Mouse (Mus musculus) frontal cortex, postnatal 10 days (tissue): ENCODE measurements at regions not wholly inside any gene's neighbourhood (a gene's known extent, or its start where the extent isn't known, plus 50 kb on each side); places are given as distances from the start of the nearest gene placed in this dataset.
A peak's percentile ranks its signal among the peaks of the same experiment; 100 is the strongest.

Source experiments
- DNase-seq, 2 experiments: peaks; one replicate each; pipeline ENCODE4 v3.0.0; 2022; ENCODE audit warnings: low spot score in 2 of 2, mixed read lengths in 1 of 2

DNA sequence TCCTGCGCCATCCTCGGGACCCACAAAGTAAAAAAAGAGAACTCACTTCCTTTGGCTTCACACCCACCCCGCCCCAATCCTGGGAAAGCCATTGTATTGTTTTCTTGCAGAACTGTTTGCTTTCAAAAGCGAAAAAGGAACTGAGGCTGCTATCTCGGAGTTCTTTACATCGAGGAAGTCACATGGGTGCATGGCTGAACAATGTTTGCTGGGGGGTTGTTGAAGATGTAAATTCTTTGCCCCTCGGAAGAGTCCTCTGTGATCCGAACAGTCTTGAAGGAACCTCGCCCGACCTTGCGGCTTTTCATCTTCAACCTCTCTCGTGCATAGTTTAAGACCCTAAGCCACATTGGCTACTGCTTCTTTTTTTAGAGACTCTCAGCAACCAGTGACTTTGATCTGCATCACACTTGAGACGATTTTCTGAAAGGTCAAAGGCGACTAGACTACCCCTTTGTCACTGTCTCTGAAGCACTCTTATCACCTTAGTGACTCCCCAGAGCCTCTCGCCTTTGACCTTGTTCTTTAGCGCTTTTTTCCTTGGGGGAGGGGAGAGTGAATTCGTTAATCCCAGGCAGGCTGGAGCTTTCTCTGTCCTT lies 197.9 kb downstream of the Dusp6 start:
- DNase-seq: peak; percentile 22 to 40

DNA sequence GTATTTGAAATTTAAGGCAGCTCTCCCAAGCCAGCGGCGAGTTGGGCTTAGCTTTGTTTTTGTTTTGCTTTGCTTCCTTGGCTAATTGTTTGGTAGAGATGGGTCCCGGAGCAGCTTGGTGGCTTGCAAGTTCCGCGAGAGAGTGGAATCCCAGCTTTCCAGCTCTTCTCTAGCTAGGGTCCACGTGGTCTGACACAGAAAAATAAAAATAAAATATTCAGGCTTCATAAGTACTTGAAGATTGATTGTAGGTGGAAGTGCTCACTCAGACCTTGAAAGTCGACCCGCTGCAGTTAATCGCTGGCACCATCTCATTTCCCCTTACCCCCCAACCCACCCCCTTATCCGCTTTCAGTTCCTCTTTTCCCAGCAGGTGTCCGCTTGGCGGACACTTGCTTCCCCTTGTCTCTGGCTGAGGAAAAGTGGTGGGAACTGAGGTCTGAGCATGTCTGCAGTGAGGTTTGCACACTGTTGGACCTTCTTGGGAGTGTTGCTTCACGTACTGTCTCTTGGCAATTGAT lies 198.5 kb downstream of the Dusp6 start:
- peak in 1 of 2 experiments; percentile 27 for DNase-seq

DNA sequence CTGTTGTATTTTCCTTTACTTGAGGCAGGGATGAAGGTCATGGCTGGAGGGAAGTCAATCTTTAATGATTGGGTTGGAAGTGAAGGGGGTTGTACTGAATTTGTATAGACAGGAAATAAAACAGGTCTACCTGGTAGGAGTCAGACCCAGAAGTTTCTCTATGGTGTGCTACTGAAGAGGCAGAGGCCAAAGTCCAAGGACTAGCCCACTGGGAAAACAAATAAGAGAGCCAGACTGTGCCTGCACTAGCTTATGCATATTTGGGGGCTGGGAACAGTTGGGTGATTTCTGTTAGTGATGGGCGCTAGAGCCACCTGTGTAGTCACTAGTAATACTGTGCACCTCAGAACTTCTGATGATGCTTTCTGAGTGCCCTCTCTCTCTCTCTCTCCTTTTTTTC lies 203.7 kb downstream of the Dusp6 start:
- no peak for DNase-seq

DNA sequence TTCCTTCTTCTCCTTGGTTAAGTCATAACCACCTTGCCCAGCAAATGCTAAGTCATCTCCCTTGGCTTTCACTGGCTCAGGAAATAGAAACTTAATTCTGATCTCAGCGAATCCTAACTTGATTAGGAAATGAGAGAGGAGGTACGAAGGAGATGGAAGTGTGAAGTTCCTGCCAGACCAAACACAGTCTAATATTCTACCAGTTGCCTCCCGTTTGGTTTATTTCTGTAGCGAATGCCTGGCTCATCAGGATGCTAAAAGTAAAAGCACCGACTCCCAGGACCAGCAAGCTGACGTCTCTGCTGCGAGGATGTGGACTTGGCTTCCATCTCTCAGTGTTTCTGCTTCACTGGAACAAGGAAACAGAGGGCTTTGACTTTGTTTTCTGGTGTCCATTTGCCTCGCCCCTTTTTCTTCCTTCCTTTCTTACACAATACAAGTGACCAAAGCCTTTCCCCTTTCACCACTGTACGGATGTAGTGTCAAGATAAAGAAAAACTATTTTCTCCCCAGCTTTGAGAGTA lies 204.3 kb downstream of the Dusp6 start:
- no peak for DNase-seq

DNA sequence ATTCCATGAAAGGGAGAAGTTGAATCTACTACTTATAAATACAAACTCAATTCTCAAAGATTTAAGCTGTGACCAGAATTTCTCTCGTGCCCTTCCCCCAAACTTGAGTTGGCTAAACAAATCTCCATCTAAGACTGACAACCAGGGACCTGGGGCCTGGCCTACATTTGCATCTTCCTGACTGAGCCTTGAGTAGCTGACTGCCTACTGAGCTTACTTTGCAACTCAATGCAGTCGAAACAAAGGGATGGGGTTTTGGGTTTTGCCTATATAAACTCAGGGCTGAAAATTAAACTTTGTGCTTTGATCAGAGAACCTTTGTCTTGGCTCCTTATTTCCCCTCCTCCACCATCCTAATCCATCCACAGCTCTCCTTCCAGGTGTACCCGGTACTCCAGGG lies 205.9 kb downstream of the Dusp6 start:
- DNase-seq: no peak

DNA sequence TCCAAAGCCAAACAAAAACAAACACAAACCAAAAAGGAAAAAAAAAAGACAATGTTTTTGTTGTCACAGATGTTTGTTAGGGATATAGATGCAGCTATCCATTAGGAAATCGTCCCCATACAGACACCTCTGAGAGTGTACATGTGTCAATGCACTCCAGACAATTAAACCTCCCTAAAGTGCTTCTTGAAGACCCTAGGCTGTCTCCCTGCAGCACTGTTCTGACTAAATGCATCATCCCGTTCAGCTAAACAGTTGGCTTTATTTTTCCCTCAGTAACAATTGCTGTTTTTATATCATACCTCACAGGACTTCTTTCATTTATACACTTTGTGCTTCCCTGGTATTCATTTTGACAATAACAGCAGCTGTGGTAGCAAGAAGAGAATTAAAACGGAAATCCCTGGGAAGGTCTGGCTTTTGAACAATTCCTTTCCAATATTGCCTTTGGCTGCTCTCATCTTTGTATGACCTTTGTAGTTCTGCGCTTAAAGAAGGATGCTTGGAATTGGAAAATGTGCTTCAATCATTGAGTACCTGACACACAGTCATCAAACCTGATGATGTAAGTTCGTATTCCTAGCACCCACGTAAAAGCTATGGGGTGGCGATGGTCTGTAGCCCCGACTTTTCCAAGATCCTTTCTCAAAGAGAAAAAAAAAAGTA lies 208.9 kb downstream of the Dusp6 start:
- DNase-seq: no peak

DNA sequence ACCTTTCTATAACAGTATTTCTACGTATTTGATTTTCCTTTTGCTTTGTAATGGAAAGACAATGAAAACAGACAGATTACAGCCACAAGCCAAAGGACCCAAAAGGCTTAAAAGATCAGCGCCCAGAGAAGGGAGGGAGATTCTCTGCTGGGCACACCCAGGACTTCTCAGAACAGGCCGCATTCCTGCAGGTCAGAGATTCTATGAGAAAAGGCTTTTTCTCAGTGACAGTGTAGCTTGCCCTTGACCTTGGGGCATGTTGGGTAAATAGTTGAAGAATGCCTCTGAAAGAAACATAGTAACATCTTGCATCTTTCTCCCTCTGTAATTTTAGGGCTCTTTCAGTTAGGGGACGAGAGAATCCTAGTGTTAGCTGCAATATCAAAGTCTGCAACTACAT lies 209.8 kb downstream of the Dusp6 start:
- no peak for DNase-seq

DNA sequence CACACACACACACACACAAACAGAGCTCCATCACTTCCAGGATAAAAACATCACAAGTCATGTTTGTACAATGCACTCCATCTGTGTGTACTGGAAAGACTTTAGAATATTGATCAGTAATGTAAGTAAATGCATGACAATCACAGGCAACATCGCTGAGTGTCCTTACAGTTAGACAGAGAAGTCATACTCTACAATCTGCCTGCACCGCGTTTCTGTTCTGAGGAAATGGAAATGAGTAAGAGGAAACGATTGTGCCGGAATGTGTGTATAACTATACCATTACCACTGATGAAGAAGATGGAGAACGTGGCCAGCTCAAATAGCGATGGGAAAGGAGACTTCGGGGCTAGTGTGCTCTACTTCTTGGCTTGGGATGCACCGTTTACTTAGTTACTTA lies 210.7 kb downstream of the Dusp6 start:
- no peak for DNase-seq

DNA sequence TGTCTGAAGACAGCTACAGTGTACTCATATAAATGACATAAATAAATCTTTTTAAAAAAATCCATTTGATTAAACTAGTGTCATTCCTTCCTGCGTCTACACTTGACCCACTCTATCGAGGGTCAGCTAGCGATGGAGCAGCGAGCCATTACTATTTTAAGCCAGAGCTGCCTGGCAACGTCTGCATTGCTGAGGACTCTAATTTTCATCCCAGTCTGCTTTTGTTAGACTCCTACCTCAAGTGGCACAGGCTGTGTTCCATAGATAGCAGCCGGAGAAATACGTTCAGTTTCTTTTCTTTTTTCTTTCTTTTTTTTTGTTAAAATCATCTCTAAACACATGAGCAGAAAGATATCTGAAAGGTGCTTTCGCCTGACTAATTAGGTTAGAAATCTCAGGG lies 211.5 kb downstream of the Dusp6 start:
- DNase-seq: no peak

DNA sequence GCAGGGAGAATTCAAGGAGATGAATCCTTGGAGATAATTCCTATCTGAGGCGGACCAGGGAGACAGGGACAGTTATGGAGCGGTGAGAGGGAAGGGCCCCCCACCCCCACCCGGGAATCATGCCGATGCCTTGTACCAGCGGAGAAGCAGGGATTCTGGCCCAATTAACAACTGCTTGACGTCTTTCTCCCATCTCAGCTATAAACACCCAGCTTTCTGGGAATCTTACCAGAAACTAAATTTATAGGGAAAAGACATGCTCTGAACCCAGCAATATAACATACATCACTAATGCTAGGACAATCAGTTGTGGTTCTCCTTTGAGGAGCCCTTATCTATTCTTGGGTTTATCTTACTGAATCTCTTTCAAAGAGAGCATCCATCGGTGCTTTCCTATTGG lies 213.2 kb downstream of the Dusp6 start:
- DNase-seq: no peak

DNA sequence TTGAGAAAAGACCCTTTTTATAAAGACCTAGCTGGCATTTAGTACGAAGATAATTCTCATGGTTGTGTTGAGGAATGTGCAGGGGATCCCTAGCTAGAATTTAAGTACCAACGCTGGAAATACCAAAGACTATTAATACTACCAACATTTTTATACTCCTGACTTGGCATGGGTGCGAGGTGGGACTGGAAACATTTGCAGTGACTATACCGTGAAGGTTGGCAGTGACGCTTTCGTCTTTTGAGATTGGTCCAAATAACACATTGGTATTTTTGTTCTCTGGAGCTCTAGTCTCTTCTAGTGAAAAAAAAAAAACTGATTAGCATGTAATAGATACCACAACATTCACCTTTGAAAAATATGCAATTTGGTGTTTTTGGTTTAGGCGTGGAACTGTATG lies 213.7 kb downstream of the Dusp6 start:
- peak in 1 of 2 experiments; percentile 34 for DNase-seq

DNA sequence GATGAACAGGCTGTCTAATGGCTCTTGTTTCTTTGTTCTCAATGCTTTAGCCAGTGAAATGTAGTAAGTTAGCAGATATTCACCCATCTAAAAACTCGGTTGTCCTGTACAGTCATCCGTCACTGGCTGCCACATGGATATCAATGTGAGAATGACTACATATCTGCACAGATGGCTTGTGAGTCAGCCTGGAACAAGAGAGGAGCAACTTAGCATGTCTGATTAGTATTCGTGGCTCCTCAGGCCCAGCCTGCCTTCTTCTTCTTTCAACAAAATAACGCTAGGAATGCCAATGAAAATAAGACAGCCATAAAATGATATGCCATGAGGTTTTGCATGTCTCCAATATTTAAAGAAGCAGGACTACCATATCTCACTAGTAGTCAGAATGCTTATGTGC lies 217.5 kb downstream of the Dusp6 start:
- DNase-seq: no peak

DNA sequence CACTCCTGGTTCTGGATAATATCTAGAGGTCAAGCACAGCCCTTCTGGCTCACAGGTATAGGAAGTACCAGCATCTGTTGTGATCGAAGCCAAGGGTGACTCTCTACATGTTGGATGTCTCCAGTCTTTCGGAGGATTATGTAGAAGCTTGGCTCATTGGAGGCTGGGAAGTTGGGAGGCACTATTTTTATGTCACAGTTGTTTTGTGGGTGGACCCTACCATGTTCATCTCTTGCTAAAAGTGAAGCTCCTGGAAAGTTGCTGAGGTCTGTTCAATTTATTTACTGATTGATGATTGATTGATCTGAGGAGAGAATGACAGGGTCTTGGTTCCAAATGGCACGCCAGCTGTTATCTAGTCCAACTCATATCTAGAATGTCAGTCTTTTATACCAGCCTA lies 219.0 kb downstream of the Dusp6 start:
- DNase-seq: no peak

DNA sequence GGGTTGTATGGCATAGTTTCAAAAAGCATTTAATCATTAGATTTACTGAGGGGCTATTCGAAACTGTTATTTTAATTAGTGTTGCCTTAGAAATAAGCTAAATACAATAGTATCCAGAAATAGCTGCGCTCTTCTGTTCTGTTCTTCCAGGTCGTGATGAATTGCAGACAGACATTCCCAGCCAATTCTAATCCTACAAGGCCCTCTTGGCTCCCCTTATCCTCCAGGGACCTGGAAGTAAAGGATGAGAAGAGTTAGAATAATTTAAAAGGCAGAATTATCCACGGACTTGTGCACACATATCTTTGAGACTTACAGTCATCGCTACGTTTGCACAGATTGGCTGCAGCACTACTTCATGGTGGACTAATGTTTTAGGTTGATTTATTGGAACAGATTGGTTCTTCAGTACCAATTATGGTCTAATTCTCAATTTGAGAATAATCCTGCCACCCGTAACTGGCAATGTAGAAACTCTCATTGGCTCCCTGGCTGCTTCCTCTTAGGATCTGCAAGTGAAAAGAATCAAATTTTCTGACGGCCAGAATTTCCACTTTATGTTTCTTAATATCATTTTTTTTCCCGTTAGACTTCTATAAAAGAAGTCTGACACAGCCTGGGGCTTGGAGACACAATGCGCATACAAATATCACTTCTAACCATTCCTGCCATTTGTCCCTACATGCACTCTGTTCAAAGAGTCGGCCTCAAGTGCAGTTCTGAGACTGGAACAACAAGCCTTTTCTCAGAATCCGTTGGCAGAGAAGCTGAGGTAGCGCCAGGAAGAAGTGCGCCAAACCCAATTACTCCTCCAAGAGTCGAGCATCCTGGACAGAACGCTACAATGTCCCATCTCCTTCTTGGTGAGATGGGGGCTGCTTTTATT lies 225.4 kb downstream of the Dusp6 start:
- DNase-seq: peak in 1 of 2 experiments; percentile 25

DNA sequence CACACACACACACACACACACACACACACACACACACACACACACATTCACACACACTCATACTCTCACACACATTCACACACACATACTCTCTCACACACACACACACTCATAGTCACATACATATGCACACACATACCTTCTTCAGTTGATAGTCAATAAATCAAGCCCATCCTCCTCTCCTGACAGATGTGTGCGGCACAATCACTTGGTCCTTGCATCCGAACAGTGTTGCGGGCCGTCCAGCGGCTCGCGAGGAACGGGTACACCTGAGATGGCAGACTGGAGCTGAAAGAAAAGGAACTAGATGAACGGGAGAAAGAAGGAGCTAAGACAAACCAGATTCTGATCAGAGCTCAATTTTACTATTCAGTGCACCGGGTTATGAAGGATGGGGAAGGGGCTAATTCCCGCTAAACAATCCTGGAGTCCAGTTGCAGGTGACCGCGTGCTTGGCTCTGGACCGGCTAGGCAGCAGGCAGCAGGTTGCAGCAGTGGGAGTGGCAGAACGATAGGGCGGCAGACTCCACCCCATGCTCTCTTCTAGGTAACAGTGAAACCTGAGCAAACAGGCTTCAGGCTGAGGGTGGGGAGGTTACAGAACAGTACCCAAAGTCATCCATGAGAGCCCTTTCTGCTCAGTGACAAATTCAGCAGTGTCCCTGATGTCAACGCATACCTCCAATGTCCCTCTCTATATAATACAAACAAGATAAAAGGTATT lies 247.8 kb downstream of the Csl start:
- DNase-seq: no peak

DNA sequence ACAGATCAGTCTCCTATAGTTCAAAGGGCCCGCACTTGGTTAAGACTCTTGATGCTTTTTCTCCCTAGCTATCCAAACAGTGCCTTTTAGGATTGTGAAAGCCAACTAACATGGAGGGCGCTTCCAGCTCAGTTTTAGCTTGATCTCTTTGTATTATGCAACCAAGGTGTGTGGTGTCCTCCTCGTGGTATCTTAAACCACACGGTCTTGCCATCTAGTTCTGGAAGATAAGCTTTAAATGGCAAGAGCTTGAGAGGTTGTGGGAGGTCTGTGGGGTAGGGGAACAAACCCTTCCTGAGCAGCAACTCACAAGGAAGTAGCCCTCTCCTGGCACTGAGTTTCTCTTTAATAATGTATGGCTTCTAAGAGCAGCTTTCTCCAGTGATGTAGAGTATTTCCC lies 241.5 kb downstream of the Csl start:
- no peak for DNase-seq

DNA sequence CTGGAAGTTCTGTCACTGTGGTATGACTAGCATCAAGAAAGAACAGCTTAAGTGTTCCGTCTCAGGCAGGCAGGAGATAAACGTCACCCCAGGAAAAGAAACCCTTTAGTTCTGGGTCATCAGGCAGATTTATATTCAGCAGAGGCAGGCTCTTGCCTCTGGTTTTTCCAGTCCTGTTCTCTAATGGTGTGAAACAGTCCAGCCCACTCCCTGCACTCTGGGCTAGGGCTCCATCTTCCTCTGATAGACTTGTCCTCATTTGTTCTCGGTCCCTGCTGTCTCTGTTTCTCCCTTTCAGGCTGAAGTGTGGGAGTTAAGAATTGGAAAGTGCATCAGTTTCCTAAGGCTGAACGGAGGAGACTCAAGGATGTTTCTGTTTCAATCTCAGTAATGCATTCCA lies 240.0 kb downstream of the Csl start:
- peak in 1 of 2 experiments; percentile 26 for DNase-seq

DNA sequence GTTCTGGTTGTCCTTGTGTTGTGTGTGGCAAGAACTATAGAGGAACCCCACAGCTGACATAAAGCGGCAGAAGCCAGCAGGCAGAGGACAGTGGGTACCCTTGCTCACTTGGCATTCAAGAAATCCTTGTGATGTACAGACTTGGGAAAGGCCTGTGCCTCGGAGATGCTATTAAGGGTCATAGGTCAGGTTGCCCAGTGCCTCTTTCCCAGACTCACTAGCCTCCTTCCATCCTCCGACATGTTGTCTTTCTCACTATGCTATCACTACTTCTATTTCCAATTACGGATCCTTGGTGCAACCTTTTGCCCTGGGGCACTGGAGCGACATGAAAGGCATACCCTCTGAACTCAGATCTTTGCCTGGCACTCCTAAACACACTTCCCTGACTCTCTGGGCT lies 235.6 kb downstream of the Csl start:
- DNase-seq: no peak

DNA sequence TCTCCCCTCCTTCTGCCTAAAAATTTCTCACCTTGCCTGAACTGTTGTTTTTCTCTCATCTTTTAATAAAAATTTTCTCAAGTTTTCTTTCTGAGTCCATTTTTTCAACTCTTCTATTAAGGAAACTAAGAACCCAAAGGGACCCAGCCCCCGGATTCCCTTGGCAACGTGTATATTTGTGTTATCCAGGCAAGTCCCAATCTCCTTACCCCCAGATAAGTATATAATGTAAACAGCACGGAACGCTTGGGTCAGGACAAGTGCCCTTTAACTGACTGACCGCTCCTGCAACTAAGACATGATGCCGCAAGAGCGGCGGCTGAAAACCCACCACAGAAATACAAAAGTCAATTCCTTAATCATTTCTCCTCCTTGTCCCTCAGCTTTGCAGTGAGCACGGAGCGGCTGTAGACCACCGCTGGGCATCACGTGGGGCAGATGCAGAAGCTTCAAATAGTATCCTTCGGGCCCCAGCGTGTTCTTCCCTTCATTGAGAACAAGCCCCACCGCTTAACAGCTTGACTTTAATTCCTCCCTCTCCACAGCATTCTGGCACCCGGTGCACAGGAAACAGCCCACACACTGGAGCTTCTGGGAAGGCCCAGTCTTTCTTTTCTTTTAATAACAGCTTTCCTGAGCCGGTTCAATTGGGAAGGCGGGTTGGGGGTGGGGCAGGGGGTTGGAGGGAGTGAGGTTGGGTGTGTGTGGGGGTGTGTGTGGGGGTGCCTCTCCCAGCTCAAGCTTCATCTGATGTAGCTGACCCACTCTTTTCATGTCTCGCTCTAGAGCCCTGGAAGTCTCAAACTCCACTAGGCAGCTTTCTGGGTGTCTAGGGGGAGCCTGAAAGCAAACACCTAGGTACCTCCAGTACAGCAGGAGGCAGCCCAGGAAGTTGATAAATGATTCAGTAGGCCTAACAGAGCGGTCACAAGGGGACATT lies 234.9 kb downstream of the Csl start:
- peak; percentile 30 to 38 for DNase-seq

DNA sequence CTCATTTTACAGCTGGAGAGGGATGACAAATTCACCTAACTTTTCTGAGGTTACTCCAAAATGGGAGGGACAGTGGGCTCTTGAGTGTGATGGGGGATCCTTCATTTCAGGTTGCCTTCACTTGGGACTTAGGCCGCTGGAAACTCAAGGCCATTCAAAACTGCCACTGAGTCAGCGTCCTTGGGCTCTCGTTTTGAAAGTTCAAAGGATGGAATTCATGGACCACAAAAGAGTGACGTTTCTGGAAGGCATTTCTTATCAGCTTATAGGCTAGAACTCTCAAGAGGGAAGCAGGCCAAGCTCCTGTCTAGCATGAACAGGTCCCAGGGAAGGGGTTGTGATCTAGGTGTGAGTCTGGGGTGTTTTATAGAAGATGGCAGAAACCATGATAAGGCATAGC lies 233.3 kb downstream of the Csl start:
- DNase-seq: no peak

DNA sequence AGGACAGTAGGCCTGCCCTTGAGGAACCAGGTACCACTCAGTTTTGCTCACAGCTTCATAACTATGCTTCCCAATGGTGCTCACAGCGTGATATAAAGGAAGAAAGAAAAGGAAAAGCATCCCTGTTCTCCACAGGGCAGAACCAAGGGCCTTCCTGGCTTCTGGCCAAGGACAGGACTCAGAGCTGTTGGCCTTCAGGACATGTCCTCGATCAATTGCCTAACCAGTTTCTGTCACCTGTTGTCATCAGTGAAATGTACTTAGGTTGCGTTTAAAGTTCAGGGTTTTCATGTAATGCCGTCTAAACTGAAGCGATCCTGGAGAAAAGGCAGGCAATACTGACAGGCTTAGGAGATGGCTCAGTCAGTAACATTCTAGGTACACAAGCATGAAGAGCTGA lies 232.9 kb downstream of the Csl start:
- DNase-seq: no peak
